Mouse (Mus musculus): ENCODE measurements around the gene Timeless. TPM values are rescaled to one million over a fixed set of nuclear protein-coding genes. Genes with fewer than 3 reads are reported as not detected.
"Not testable (repeated sequence)": the region's sequence is repeated elsewhere in the genome, so short reads cannot be mapped to it uniquely, and the experiment has no call there.

Gene Timeless
- total RNA-seq, 1 experiment from 2014 or later, result 16.5 TPM

GRCm38 (mm10) chr10:128255925-128256324 lies 24.1 kb downstream of the Timeless start:
- no peak for DNase-seq

DNA sequence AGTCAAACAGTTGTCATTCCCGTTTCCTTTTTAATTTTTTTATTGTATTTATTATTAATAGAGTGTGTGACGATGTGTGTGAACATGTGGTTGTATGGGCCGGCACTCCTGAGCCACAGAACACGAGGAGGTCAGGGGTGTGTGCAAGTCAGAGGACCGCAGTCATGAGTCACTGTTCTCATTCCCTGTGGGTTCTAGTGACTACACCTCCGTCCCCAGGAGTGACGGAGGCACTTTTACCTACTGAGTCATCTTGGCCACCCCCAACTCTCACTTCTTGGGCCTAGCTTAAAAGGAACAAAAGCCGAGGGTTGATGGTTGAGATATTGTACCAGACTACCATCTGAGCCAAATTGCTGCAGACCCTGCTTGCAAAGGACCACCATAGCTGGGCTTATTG lies 24.5 kb downstream of the Timeless start:
- DNase-seq, result no peak

DNA sequence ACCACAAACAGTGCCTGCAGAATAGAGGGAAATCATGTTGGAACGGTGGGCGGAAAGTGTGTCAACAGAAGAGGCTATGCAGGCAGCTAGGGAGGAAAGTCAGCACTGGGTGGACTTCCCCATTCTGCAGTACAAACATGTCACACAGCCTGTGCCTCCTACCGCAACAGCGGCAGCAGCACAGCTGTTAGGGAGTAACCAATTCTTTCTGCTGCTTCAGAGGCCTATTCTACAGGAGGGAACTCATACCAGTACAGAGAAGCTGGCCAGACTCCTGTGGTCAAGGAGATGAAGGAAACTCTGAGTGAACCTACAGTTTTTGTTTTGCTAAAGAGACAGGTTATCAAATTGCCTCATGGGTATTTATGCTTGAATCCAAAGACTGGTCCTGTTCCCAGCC lies 27.1 kb downstream of the Timeless start:
- DNase-seq, result no peak

DNA sequence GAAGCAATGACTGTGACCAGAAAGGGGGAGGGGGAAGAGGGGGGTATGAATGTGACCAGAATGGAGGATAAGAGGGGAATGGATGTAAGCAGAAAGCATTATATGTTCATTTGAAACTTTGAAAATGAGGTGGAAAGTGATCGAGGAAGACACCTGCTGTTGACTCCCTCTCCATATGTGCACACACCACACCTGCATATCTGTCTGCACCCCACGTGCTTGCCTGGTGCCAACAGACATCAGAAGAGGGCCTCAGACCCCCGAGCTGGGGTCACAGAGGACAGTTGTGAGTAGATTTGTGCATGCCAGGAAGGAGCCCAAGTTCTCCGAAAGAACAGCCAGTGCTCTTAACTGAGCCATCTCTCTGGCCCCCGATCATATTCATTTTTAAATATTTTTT lies 28.1 kb downstream of the Timeless start:
- DNase-seq, result no peak

DNA sequence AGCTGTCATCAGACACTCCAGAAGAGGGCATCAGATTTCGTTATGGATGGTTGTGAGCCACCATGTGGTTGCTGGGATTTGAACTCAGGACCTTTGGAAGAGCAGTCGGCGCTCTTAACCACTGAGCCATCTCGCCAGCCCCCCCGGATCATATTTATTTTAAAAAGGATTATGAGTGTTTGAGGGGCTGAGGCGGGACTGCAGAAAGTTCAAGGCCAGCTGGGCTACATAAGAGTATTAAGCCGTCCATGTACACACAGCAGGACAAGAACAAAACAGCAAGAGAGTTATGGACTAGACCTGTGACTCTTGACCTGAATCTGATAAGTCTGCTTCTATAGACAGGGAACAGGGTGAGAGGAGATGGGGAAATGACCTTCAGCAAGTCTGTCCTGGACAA lies 28.5 kb downstream of the Timeless start:
- not testable (repeated sequence) for DNase-seq

- DNase-seq, result no peak
Observed at GRCm38 (mm10) chr10:128262300-128262699, 30.4 kb downstream of the Timeless start.

GRCm38 (mm10) chr10:128263393-128264310 lies 31.8 kb downstream of the Timeless start:
- no peak for DNase-seq

DNA sequence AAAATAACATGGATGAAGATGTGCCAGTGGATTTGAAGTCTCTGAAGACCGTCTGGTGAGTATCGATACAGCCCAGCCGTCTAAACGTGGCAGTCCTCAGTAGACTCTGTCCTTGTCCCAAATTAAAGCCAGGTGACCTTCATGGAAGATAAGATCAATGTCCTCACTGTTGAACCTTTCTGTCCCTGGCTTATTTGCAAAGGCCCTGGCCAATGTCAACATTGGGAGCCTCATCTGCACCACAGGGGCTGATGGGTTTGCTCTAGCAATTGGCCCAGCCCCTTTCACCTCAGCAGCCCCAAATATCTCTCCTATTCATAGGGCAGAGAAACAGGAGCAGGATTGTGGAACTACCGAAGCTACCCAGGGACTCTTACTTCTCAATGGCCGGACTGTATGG lies 36.5 kb downstream of the Timeless start, which contains the start of gene Apof:
Gene Apof (plus strand): TSS at position 301 of the 400 bp plus-strand sequence.
- DNase-seq, result peak; percentile 47

GRCm38 (mm10) chr10:128269206-128269910 lies 37.5 kb downstream of the Timeless start:
- no peak for DNase-seq

DNA sequence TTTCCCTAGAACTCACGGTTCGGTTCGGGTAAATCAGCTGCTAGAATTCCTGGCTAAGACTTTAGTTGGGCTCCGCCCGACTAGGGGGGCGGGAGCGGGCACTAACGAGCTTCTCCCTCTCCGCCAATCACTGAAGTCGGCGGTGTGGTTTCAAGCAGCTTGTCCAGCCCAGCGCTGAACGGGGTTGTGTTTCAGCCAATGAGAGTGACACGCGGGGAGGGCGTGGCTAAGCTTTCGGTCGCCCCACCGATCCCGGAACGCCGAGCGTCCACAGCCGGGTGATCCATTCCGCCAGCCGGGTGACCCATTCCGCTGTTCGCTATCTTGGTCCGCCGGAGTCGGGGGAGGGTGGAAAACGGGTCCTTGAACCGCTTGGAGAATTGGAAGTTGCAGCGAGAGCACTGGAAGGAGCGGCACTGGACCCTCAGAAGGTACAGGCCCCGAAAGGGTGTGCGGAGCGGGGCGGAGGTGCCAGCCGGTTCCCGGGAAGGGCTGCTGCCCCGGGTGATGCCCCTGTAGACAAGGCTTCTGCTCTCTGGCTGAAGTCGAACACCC lies 38.5 kb downstream of the Timeless start, which contains the start of gene Stat2:
Gene Stat2 (plus strand): TSS at position 273 of the 555 bp plus-strand sequence.
- peak; percentile 99 for DNase-seq

GRCm38 (mm10) chr10:128270866-128271265 lies 39.0 kb downstream of the Timeless start:
- DNase-seq, result no peak

DNA sequence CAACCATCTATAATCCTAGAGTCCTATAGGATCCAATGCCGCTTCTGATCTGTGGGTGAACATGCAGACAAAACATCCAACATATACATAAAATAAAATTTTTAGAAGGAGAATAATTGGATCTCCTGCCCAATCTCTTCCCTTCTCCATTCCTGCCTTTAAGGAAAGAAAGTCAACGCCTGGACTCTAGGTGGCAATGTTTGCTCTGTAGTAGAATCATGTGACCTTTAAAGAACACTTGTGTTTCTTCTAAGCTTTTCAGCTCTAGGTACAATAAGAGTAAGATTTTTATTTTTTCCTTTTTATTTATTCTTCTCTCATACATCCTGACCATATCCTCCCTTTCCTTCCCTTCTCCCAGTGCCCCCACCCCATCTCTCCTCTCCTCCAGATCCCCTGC lies 40.0 kb downstream of the Timeless start:
- no peak for DNase-seq

GRCm38 (mm10) chr10:128272819-128273439 lies 41.1 kb downstream of the Timeless start:
- not testable (repeated sequence) for DNase-seq

DNA sequence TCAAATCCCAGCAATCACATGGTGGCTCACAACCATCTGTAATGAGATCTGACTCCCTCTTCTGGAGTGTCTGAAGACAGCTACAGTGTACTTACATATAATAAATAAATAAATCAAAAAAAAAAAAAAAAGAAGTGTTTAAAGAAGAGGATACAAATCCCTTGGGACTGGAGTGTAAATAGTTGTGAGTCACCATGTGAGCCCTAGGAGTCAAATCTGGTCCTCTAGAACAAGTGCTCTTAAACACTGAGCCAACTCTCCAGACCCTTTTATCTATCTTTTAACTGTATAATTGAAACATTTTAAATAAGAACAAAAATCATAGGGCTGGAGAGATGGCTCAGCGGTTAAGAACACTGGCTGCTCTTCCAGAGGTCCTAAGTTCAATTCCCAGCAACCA lies 43.5 kb downstream of the Timeless start:
- DNase-seq, result not testable (repeated sequence)

DNA sequence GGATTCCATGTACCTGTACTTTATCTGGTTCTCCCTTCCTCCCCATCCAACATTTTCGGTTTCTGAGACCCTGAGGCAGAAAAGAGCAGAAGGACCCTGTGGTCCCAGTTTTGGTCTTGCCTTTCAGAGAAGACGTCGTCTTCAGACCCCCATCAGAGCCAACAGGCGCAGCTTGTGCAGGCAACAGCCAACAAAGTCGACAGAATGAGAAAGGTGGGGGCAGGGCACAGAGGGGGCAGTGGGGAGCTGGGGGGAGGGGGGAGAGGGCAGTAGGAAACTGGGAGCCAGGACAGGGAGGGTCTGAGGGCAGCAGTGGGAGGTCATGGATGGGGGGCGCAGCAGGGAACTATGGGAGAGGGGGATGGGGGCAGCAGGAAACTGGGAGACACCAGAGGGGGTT lies 46.3 kb downstream of the Timeless start:
- DNase-seq, result no peak

DNA sequence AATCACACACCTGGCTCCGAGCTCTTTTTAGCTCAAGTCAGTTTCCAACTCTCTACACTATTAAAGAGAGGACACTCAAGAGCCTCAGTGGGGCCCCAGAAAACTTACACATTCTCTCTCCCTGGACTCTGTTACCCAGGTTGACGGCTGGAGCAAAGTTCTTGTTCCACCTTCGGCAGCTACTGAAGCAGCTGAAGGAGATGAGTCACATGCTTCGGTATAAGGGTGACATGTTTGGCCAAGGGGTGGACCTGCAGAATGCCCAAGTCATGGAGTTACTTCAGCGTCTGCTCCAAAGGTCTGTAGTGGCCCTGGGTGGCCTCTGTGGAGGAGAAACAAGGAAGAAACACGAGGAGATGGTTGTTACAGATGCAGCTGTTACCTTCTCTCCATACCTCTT lies 49.1 kb downstream of the Timeless start:
- DNase-seq, result no peak

DNA sequence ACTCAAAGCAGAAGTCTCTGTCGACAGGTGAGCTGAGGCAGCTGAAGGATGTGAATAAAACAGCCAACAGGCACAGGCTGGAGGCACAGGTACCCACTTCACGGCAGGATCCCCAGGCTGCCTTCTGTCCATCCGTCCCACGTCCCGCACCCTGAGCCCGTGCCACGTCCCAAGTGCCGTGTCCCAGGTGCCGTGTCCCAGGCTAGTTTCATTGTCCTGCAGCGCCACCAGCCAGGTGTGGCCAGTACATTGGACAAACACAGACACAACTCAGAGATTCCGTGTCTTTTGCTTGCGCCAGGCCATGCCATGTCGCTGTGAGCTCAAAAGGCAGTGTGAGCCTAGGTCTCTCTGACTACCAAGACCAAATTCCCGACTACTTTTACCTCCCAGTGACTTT lies 49.8 kb downstream of the Timeless start:
- DNase-seq, result no peak

DNA sequence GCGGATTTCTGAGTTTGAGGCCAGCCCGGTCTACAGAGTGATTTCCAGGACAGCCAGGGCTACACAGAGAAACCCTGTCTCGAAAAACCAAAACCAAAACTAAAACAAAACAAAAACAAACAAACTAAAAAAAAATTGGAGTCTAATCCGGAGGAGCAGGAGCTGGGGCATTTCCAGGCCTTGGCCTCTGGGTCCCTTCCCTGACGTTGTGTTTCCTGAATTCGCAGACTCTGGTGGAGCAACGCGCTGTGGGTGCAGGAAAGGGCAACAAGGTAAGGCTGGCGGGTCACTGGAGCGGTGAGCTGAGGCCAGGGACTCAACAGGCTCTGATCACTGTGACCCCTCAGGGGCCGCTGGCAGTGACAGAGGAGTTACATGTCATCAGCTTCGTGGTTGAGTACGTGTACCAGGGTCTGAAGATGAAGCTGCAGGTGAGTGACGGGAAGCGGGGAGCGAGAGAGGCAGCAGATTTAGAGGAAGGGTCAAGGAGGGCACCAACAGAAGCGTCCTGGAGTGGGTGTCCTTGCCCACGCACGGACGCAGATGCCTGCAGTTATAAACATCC lies 51.1 kb downstream of the Timeless start:
- DNase-seq, result no peak

GRCm38 (mm10) chr10:128283604-128284579 lies 52.0 kb downstream of the Timeless start:
- peak; percentile 83 for DNase-seq

DNA sequence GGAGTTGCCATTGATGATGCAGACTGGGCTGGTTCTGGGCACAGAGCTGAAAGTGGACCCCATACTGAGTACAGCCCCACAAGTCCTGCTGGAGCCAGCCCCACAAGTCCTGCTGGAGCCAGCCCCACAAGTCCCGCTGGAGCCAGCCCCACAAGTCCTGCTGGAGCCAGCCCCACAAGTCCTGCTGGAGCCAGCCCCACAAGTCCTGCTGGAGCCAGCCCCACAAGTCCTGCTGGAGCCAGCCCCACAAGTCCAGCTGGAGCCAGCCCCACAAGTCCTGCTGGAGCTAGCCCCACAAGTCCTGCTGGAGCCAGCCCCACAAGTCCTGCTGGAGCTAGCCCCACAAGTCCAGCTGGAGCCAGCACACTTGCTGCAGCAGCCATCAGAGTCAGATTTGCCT lies 58.7 kb downstream of the Timeless start:
- DNase-seq, result not testable (repeated sequence)
